Mouse (Mus musculus) liver, embryonic 12.5 days (tissue): ENCODE results near the gene Esx1. TPM values are rescaled to one million over a fixed set of nuclear protein-coding genes. Genes with fewer than 3 reads are reported as not detected.

Source experiments
- ATAC-seq: fragments of 200-750 bp; cut with Nextera tagmentation; 2 replicates; pipeline ENCODE4 v1.8.0; 2017; ENCODE audit warnings: moderate number of reproducible peaks, mild to moderate bottlenecking, moderate library complexity
- H3K27ac ChIP-seq: fragments of 300-500 bp; sonication (generic); 2 replicates; pipeline ENCODE4 v1.5.1; 2016; ENCODE audit warnings: mild to moderate bottlenecking
- H3K27me3 ChIP-seq: fragments of 300-500 bp; sonication (generic); replicated peaks from 2 replicates; pipeline ENCODE4 v1.6.1; 2016; ENCODE audit warnings: mild to moderate bottlenecking, moderate library complexity
- H3K36me3 ChIP-seq: fragments of 300-500 bp; sonication (generic); 2 replicates; pipeline ENCODE4 v1.6.1; 2016; ENCODE audit warnings: mild to moderate bottlenecking, moderate library complexity
- H3K4me1 ChIP-seq: fragments of 300-500 bp; sonication (generic); 2 replicates; pipeline ENCODE4 v1.6.1; 2016
- H3K4me2 ChIP-seq: fragments of 300-500 bp; sonication (generic); 2 replicates; pipeline ENCODE4 v1.6.1; 2016; ENCODE audit warnings: mild to moderate bottlenecking, moderate library complexity
- H3K4me3 ChIP-seq: fragments of 300-500 bp; sonication (generic); 2 replicates; pipeline ENCODE4 v1.5.1; 2016; ENCODE audit warnings: mild to moderate bottlenecking, moderate library complexity
- H3K9ac ChIP-seq: fragments of 300-500 bp; sonication (generic); 2 replicates; pipeline ENCODE4 v1.6.1; 2016; ENCODE audit warnings: mild to moderate bottlenecking, moderate library complexity
- H3K9me3 ChIP-seq: fragments of 300-500 bp; sonication (generic); replicated peaks from 2 replicates; pipeline ENCODE4 v1.6.1; 2016; ENCODE audit warnings: mild to moderate bottlenecking, moderate library complexity
- WGBS: fragments of 180-500 bp; shearing (Covaris S2); methylation state at CpG from one replicate; pipeline ENCODE4 v1.1.7; 2016; ENCODE audit not compliant: insufficient replicate concordance; 5-methylcytosine and 5-hydroxymethylcytosine counted together
- polyA plus RNA-seq: library from polyadenylated mRNA; unstranded; fragments of >200 nt; fragmentation: Nextera tagmentation; extraction: Ambion mirVana; gene quantifications from 2 replicates; pipeline ENCODE4 v1.2.1, GENCODE M21; 2016

The Esx1 gene
- polyA plus RNA-seq, 1 experiment from 2014 or later: not detected

- Histone ChIP-seq H3K27me3 (peaks cover 78% of the 10 kb centered on the region), H3K9ac (no peak overlapping the region), H3K9me3 (no peaks in the 10 kb centered on the region), H3K4me2 (peak overlapping the region; percentile 48), H3K4me1 (no peaks in the 10 kb centered on the region), H3K36me3 (no peaks in the 10 kb centered on the region), H3K4me3 (peak overlapping the region; percentile 17), H3K27ac (no peak overlapping the region)
- WGBS: 19% methylated on average over 52 of the region's 52 CpGs
- ATAC-seq: no peak
Measured at GRCm38 (mm10) chrX:137119675-137120423, 2.0 kb downstream of the Esx1 start.

DNA sequence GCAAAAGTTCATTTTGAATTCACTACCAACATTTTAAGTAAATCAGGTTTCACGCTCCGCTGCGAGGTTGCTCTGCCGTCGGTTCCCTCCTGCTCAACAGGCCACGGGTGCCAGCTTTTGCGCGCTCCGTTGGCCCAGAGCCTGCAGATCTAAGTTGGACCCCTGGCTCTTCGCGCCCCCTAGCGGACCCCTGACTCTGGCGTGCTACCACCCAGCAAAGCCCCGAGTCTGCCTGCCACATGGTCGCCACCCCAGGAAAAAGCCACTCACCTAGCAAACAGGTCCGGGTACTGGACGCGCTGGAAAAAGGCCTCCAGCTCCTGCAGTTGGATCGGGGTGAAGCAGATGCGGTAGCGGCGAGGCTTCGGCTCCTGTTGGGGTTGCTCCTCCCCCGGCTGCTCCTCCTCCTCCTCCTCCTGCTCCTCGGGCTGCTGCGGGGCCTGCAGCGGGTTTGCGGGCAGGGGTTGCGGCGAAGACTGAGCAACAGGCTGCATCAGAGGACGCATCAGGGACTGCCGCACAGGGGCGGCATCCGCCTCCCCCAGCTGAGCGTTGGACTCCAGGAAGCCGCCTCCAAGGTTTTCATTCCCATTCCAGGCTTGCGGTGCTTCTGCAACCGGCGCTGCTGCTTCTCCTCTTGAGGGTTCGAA, 3.7 kb downstream of the Esx1 start:
- H3K9me3 ChIP-seq: no peaks in the 10 kb centered on the region
- no peaks in the 10 kb centered on the region for H3K36me3 ChIP-seq
- H3K4me3 ChIP-seq: no peak overlapping the region
- H3K4me2 ChIP-seq: peak overlapping the region; percentile 45
- ATAC-seq: no peak
- H3K9ac ChIP-seq: no peak overlapping the region
- no peak overlapping the region for H3K27ac ChIP-seq
- WGBS: 12% methylated on average over 40 of the region's 40 CpGs
- H3K27me3 ChIP-seq: peaks cover 83% of the 10 kb centered on the region
- no peaks in the 10 kb centered on the region for H3K4me1 ChIP-seq

DNA sequence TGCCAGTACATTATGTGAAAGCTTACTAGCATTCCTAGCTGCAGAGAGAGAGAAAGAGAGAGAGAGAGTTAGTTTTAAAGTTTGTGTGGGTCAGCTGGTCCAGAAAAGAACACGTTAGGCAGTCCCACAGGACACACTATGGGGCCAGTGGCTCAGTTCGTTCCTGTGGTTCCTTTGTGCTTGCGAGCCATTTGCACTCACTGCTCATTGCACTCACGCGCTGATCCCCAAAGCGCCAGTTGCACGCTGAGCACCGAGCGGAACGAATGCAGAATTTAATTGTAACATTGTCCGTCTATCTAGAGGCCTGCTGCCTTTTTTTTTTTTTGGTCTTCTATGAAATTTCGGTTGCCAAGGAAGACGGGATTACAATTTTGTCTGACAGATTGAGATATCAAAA, 15.4 kb downstream of the Esx1 start:
- H3K27ac ChIP-seq: no peak overlapping the region
- no peaks in the 10 kb centered on the region for H3K4me1 ChIP-seq
- H3K4me2 ChIP-seq: no peak overlapping the region
- H3K9ac ChIP-seq: no peak overlapping the region
- H3K9me3 ChIP-seq: no peaks in the 10 kb centered on the region
- peaks cover 49% of the 10 kb centered on the region for H3K27me3 ChIP-seq
- ATAC-seq: no peak
- no peak overlapping the region for H3K4me3 ChIP-seq
- 6% methylated on average over 13 of the region's 13 CpGs for WGBS
- H3K36me3 ChIP-seq: no peaks in the 10 kb centered on the region

DNA sequence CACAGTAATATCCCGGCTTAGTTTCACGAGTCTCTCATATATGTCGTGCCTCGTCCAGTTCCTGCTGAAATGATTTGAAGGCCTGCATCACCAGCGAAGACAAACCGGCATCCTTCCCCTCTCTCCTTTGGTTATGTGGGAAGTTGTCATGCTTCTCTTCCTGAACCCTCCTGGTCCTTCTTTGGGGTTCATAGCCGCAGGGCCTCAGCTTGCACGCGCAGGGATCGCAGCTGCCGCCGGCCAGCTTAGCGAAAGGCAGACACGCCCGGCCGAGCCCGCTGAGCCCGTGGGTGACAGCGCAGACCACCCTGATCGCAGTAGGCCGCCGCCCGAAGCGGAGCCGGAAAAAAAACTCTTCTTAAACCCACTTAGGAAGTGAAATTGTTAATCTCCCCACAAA, 17.4 kb downstream of the Esx1 start:
- no peaks in the 10 kb centered on the region for H3K9me3 ChIP-seq
- peaks cover 65% of the 10 kb centered on the region for H3K27me3 ChIP-seq
- H3K4me1 ChIP-seq: no peaks in the 10 kb centered on the region
- WGBS: 18% methylated on average over 25 of the region's 25 CpGs
- no peak overlapping the region for H3K27ac ChIP-seq
- H3K9ac ChIP-seq: no peak overlapping the region
- no peaks in the 10 kb centered on the region for H3K36me3 ChIP-seq
- H3K4me3 ChIP-seq: no peak overlapping the region
- ATAC-seq: no peak
- H3K4me2 ChIP-seq: no peak overlapping the region

Other genes with a start within 250 kb of the Esx1 start
- gene H2bfm, start 194.8 kb downstream of the Esx1 start, polyA plus RNA-seq: not detected in 2 replicates
- 7.2 TPM in 2 replicates for gene Tmsb15b2, start 146.6 kb downstream of the Esx1 start, polyA plus RNA-seq
- gene Tmsb15l, start 145.2 kb downstream of the Esx1 start, polyA plus RNA-seq: 0.29 and 0.74 TPM in 2 replicates
- 5.0 and 5.2 TPM in 2 replicates for gene Tmsb15b1, start 145.2 kb downstream of the Esx1 start, polyA plus RNA-seq
- gene Zcchc18, start 128.9 kb downstream of the Esx1 start, polyA plus RNA-seq: 0.67 and 0.91 TPM in 2 replicates
- gene Slc25a53, start 83.8 kb downstream of the Esx1 start, polyA plus RNA-seq: 2.8 and 2.9 TPM in 2 replicates
- 2.1 and 2.2 TPM in 2 replicates for gene Fam199x, start 72.5 kb downstream of the Esx1 start, polyA plus RNA-seq